Comparison of ENCODE assay signal across 13 mouse cellular contexts in the genomic region with DNA sequence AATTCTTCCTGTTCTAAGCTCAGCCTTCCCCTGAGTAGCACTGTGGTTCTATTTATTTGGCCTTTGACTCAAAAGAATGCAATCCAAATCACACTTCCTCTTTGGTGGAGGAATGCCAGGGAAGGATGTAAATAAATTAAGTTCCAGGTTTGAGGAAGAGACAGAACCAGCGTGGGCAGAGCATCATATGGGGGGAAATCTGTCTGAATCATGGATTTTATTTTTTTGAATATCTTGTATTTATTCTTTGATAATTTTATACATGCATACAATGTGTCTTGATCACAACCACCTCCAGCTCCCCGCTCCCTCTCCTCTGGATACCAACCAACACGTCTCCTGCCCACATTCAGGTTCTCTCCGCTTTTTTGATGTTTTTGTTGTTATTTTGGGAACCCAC.
A peak's percentile ranks its signal among the peaks of the same experiment; 100 is the strongest.
DNase-seq lines count a peak whose midpoint lies in the region.
"Had no signal": no experiment of that assay in that cellular context is flagged by ENCODE, and none has a peak within 500 bp of the region (broad histone marks: within the 10 kb centered on the region; RNA-seq: fewer than 3 reads in every experiment).

No protein-coding gene starts in this region.

- DNase-seq in right cerebral cortex, postnatal 10 days (ENCODE audit: low spot score in 2 of 2), result peak; percentile 26 to 31
- no peak for DNase-seq in right cerebral cortex, adult 18-20 months
- DNase-seq in layer of hippocampus, adult 18-20 months (ENCODE audit: low spot score in 2 of 2), result peak; percentile 51 to 79
- DNase-seq in layer of hippocampus, postnatal 10 days (ENCODE audit: low spot score in 2 of 2), result peak; percentile 2 to 15
- peak; percentile 43 for DNase-seq in telencephalon, adult 2 months (ENCODE audit: low read depth, low spot score)
- no peak for DNase-seq in urinary bladder, postnatal 14 days (ENCODE audit: low spot score)
- DNase-seq in spleen, adult 12 weeks (ENCODE audit: low spot score), result no peak
- no peak for DNase-seq in neural tube, embryonic 10.5 days (ENCODE audit: extremely low spot score, low spot score)
- DNase-seq: adrenal gland, adult 2 months; cerebellum, adult 11-12 months; cerebellum, adult 9-11 months; cerebellum, postnatal 36 days; heart, postnatal 36 days had no signal

Comparison
In these comparisons a context has a peak if more than half of its experiments do, and no peak if none do; other contexts are left out.
1. DNase-seq: peak in right cerebral cortex, postnatal 10 days (2 of 2), layer of hippocampus, adult 18-20 months (2 of 2), layer of hippocampus, postnatal 10 days (2 of 2) and telencephalon, adult 2 months (single experiment); none in right cerebral cortex, adult 18-20 months (single experiment), urinary bladder, postnatal 14 days (single experiment), spleen, adult 12 weeks (single experiment) and neural tube, embryonic 10.5 days (single experiment).